Mouse (Mus musculus) spleen, adult 18-20 months (tissue): ENCODE results near the gene Supv3l1.
A peak's percentile ranks its signal among the peaks of the same experiment; 100 is the strongest.
"Not testable (repeated sequence)": the region's sequence is repeated elsewhere in the genome, so short reads cannot be mapped to it uniquely, and the experiment has no call there.

Experiments
- DNase-seq, 2 experiments: peaks; one replicate each; pipeline ENCODE4 v3.0.0; 2022; ENCODE audit warnings: mixed read lengths in 2 of 2

Gene Supv3l1

GRCm38 (mm10) chr10:62449364-62450279 lies at the start of gene Supv3l1, which contains the start of gene 4930507D05Rik:
Gene Supv3l1 (minus strand): TSS chr10:62449738.
Gene 4930507D05Rik (plus strand): TSS chr10:62449489.
- peak; percentile 79 to 95 for DNase-seq

DNA sequence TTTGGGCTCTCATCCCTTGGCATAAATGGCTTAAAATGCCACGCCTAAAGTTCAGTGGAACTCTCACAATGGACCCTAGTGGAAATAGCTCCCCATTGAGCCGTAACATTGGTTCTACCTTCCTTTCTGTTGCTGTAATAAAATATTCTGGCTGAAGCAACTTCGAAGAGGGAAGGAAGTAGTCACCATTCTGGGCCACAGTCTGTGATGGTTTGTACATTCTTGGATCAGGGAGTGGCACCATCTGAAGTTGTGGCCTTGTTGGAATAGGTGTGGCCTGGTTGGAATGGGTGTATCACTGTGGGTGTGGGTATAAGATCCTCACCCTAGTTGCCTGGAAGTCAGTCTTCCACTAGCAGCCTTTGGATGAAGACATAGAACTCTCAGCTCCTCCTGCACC lies 42.1 kb upstream of the Supv3l1 start:
- DNase-seq = not testable (repeated sequence)

GRCm38 (mm10) chr10:62488266-62488665 lies 38.7 kb upstream of the Supv3l1 start:
- no peak for DNase-seq

DNA sequence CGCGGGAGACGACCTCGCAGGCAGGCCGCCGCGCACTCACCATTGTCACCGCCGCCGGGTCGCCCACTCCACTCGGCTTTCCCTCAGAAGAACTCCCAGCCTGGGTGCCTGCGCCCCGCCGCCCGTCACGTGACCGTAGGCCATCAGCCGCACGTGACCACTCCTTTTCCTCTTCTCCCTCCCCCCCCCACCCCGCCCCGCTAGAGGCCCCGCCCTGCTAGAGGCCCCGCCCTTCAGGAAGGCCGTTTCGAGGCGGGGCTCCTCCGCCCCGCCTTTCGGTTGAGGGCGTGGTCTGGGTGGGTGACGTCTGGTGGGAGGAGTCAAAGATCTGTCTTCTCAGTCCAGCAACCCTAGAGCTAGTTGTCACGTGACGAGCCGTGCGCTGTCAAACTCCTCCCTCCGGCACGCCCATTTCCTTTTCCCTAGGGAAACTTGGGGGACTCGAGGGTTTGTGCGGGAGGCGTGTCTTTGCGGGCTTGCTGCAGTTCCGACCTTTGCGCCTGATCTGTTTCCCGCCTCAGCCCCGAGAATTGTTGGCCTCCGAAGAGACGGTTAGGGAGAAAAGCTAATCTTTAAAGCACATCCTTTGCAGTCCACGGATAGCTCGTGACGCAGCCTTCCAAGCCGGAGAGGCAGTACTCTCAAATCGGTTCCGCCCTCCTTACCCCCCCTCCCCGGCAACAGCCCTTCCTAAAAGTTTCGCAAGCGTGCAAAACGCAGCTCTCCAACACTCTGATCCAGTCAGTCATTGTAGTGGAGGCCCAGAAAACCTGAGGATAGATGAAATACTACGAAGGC lies 37.3 kb upstream of the Supv3l1 start, which contains the start of gene Vps26a:
TSS of gene Vps26a (minus strand) at position 188 of the 798 bp plus-strand sequence.
- peak; percentile 99 for DNase-seq

DNA sequence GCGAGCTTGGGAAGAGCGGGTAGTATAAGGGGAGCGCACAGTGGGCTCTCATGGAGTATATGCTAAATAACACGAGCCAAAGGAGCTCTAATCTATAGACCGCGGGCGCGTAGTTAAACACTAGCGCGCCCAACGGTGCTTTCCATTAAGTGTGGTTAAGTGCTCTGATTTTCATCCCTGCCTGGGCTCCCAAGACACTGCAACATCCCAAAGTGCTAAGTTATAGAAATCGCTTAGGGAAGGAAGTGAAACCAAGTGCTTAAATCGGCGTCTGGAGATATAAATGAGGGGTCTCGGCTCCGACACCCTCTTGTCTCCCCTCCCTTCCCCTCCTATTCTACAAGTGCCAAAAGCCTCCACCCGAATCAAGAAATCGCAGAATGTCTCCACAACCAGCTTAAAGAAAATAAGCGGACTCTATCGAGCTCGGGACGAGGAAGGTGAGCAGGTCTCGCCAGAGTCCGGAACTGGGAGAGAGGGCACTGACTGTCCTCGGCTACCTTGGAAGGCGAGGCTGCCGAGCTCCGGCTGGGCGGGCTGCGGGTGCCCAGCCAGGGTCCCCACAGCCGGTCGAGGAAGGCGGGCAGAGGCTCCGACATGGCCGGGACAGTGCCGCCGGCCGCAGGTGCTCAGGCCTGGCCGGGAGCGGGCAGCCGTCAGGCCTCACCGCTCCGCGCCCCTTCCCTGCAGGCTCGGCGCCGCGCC lies 36.5 kb upstream of the Supv3l1 start:
- no peak for DNase-seq

DNA sequence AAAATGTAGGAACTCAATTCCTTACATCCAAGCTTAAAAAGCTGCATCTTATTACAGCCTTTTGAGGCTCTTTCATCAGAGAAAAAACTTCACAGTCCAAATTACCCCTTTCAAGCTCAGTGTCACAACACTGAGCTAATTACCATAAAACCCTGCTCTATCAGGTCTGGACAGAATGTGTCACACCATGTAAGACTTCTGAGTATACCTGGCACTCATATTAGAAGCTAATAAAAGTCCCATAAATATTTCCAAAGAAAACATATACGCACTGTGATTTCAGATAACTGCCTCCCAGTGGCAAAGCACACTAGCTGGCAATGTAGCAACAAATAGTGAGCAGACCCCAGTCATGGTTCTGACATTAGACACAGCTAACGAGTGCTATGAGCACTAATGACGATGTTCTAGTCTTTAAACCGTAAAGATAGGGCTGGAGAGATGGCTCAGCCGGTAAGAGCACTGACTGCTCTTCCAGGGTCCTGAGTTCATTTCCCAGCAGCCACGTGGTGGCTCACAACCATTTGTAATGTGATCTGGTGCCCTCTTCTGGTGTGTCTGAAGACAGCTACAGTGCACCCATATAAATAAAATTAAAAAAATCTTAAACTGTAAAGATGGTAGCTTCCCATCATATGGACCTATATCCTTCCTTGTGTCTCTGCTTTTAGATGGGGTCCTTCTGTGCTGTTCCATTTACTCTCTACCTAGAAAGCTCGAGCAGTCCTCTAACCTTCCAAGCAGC lies 31.7 kb upstream of the Supv3l1 start:
- no peak for DNase-seq

- no peak for DNase-seq
Observed at GRCm38 (mm10) chr10:62476980-62477379, 27.4 kb upstream of the Supv3l1 start.

DNA sequence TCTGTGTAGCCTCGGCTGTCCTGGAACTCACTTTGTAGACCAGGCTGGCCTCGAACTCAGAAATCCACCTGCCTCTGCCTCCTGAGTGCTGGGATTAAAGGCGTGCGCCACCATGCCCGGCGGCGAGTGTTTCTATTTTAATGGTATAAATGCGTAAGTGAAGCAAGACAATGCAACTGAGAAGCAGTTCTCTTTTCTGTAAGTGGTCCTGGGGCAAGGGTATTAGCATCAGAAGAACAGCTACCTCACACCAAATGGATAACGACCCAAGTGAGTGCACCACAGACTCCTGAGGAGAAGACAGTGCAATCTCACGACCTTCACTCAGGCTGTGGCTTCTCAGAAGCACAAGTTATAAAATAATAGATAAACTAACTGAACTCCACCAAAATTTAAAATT lies 25.4 kb upstream of the Supv3l1 start:
- no peak for DNase-seq

DNA sequence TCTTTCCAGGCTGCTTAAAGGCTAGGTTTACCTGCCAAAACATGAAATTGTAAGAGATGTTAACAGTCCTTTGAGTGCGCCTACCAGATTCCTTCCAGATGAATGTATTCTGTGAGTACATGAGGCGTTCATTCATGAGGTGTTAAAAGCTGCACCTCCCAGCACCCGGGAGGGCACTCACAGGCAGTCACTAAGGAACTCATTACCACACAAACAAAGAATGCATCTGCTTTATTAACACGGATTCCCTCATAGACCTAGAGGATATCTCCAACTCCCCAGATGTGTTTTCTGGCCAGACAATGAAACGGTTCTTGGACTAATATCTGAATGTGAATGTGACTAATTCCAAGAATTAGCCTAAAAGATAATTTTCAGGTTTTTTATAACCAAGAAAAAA lies 21.6 kb upstream of the Supv3l1 start:
- DNase-seq = no peak

DNA sequence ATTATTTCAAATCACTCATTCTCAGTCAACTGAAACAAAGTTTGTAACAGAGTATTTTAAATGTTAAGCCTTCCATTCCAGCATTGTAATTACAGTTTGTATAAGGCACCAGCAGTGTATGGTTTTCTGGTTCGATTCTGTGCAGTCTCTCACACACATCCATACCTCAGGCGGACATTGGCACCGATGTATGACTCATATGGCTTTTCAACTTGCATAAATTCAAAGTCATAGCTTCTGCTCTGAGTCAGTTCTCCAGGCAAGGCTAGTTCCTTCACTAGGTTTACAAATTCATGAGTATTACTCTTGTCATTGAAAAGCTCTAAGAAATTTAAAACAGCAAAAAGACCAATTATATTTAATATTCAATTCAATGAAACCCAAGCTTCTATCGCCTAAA lies 20.2 kb upstream of the Supv3l1 start:
- DNase-seq = no peak

DNA sequence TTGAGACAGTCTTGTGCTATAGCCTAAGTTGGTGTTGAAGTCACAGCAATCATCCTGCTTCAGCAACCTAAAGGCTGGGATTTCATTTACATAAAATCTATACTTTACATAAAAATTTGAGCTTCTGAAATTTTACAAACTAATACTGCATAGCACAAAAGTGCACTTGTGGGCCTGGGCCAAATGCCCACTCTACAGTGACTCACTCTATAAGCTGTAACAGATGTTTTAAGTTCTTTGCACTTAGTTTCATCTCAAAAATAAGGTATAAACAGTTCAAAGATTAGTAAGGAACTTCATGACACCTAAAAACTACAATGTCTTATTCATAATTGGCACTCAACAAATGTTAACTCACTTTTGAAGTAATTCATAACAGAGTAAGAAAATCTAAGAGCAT lies 11.8 kb upstream of the Supv3l1 start:
- no peak for DNase-seq

DNA sequence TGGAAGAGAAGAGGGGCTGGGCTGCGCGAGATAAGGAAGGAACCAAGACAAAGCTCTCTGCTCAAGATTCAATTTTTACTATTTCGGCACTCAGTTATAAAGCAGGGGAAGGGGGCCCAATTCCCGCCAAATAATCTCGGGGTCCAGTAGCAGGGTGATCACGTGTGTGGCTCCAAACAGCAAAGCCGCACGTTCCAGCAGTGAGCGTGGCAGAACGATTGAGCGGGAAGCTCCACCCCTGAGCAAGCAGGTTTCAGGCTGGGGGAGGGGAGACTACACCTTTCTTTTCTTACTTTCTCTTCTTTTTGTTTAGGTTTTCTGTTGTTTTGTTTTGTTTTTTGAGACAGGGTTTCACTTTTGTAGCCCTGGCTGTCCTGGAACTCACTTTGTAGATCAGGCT lies 2.5 kb upstream of the Supv3l1 start:
- not testable (repeated sequence) for DNase-seq

GRCm38 (mm10) chr10:62450280-62450640 lies 722 bp upstream of the Supv3l1 start:
- no peak for DNase-seq

DNA sequence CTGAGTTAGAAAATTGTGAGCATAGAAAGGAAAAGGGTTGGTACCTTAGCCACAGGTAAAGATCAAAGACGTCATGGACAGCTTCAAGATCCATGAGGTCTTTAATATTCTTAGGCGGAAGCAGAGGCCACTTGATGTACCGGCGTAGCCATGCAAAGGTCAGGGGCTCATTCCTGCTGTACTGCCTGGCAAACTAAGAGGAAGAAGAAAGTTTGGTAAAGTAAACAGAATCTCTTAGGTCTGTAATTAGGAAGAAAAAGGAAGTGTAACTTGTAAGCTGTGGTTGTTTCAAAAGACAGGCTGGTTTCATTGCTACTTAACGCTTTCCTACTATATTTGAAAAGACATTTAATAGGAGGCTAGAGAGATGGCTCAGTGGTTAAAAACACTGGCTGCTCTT lies 19.1 kb downstream of the Supv3l1 start:
- DNase-seq = no peak

GRCm38 (mm10) chr10:62425081-62425871 lies 24.3 kb downstream of the Supv3l1 start:
- DNase-seq = no peak

DNA sequence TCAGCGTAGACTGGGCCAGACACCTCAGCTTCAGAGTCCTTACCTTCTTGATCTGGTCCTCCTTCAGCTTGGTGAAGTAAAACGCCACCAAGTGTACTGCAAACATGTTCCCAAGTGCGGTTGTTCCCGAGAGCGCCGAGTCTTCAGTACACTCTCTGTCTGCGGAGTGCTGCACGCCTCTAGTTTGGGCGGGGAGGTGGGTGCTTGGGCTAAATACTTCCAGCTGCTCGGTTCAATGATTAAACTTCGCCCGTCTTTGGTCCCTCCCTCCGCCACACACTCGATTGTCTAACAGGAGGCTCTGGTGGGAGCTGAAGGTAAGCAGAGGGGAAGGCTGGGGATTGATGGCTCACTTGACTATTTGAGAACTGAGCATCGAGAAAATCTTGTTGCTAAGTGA lies 27.3 kb downstream of the Supv3l1 start, which contains the start of gene Hkdc1:
TSS of gene Hkdc1 (minus strand) at position 237 of the 400 bp plus-strand sequence.
- no peak for DNase-seq

- no peak for DNase-seq
Observed at GRCm38 (mm10) chr10:62421127-62421526, 28.4 kb downstream of the Supv3l1 start.

- no peak for DNase-seq
Observed at GRCm38 (mm10) chr10:62420399-62420798, 29.1 kb downstream of the Supv3l1 start.

GRCm38 (mm10) chr10:62419422-62419821 lies 30.1 kb downstream of the Supv3l1 start:
- DNase-seq = no peak

DNA sequence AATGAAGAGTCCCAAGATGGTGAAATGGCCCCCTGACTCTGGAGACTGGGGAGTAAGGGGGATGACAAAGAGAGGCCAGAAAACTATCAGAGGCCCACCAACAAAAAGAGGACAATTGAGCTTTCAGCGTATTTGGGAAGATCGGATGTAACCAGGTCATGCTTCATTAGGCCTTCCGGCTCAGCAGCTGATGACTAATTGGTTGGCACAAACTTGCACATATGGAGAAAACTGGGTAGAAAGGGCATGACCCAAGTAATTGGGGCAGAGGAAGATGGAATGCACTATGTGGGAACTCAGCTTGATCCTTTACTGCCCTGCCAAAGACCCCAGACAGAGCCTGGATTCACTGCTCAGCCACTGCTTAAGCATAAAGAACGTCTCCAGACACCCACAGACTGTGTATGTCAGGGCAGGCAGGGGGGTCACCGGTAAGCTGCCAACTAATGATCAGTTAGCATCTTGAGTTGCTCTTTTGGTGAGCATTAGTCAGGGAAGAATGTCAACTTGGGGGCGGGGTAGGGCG lies 30.6 kb downstream of the Supv3l1 start:
- DNase-seq = no peak

DNA sequence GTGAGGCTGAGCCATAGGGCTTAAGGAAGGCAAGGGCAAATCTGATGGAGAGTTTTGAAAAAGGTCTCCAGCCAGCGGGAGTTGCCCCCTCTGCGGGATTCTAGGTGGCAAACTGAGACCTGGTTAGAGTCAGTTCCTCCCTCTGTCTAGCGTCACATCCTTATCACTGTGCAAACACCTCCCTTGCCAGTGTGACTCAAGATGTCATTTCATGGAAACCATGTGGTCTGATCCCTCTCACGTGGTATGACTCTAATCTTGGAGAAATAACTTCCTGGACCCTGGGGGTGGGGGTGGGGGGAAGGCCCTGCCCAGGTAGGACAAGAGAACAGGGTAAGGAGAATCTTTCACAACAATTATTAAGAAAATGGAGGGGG lies 35.9 kb downstream of the Supv3l1 start:
- DNase-seq = no peak
